Mouse (Mus musculus): Measurements from ENCODE around the gene Apol10b. TPM values are rescaled to one million over a fixed set of nuclear protein-coding genes. Genes with fewer than 3 reads are reported as not detected.

Gene Apol10b
- polyA plus RNA-seq, 1 experiment from 2014 or later = not detected

Other genes with a start within 250 kb of the Apol10b start
- not detected in 2 replicates for gene Apol7a, start 197.0 kb downstream of the Apol10b start, polyA plus RNA-seq (2014; fragmentation: Nextera tagmentation; extraction: Ambion mirVana)
- gene Apol9a, start 185.0 kb downstream of the Apol10b start, polyA plus RNA-seq (2014; fragmentation: Nextera tagmentation; extraction: Ambion mirVana) = 0.26 TPM in 1 of 2 replicates, not detected in the other
- gene Apol7b, start 148.6 kb downstream of the Apol10b start, polyA plus RNA-seq (2014; fragmentation: Nextera tagmentation; extraction: Ambion mirVana) = not detected in 2 replicates
- gene Apol10a, start 119.1 kb downstream of the Apol10b start, polyA plus RNA-seq (2014; fragmentation: Nextera tagmentation; extraction: Ambion mirVana) = not detected in 2 replicates
- not detected in 2 replicates for gene Apol11a, start 87.9 kb downstream of the Apol10b start, polyA plus RNA-seq (2014; fragmentation: Nextera tagmentation; extraction: Ambion mirVana)
- gene Apol7c, start 62.8 kb downstream of the Apol10b start, polyA plus RNA-seq (2014; fragmentation: Nextera tagmentation; extraction: Ambion mirVana) = not detected in 2 replicates
- gene 1700025B11Rik, start 34.2 kb downstream of the Apol10b start, polyA plus RNA-seq (2014; fragmentation: Nextera tagmentation; extraction: Ambion mirVana) = not detected in 2 replicates
- gene Gm36245, start 3.1 kb upstream of the Apol10b start, polyA plus RNA-seq (2014; fragmentation: Nextera tagmentation; extraction: Ambion mirVana) = not detected in 2 replicates
- not detected in 2 replicates for gene Apol11b, start 47.2 kb upstream of the Apol10b start, polyA plus RNA-seq (2014; fragmentation: Nextera tagmentation; extraction: Ambion mirVana)
- not detected in 2 replicates for gene Apol7e, start 102.7 kb upstream of the Apol10b start, polyA plus RNA-seq (2014; fragmentation: Nextera tagmentation; extraction: Ambion mirVana)
- 0.19 TPM in 1 of 2 replicates, not detected in the other for gene Apol9b, start 132.9 kb upstream of the Apol10b start, polyA plus RNA-seq (2014; fragmentation: Nextera tagmentation; extraction: Ambion mirVana)
- not detected in 2 replicates for gene Apol8, start 160.9 kb upstream of the Apol10b start, polyA plus RNA-seq (2014; fragmentation: Nextera tagmentation; extraction: Ambion mirVana)
- gene Myh9, start 246.1 kb upstream of the Apol10b start, polyA plus RNA-seq (2014; fragmentation: Nextera tagmentation; extraction: Ambion mirVana) = 14.4 and 14.6 TPM in 2 replicates